8 mouse cellular contexts compared by ENCODE assay signal in the genomic region with DNA sequence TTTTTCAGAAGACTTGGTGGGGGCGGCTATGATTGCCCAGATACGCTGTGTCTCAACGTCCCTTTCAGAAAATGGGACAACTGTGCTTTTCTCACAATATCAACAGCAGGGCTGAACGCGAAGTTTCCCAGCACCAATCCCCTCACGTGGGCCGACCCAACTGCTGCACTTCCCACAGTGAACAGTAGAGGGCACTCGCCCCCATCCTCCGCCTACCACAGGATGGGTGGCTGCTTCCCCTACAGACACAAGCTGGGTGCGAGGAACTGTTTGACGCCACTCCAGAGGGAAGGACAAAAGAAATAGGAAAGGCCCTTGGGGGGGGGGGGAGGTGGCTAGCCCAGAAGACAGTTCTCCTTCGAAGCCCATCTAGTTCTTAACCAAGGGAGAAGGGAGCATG. TPM values are rescaled to one million over a fixed set of nuclear protein-coding genes. Genes with fewer than 3 reads are reported as not detected.
DNase-seq lines count a peak whose midpoint lies in the region; ATAC-seq and TF ChIP-seq lines count a peak whose summit lies in the region.

No protein-coding gene starts in this region.

- H3K36me3 ChIP-seq in forebrain, postnatal 0 days (ENCODE audit: insufficient read depth) = no peaks in the 10 kb centered on the region
- no peaks in the 10 kb centered on the region for H3K36me3 ChIP-seq in hindbrain, embryonic 14.5 days (replicated peaks; ENCODE audit: control insufficient read depth, insufficient read depth)
- no peaks in the 10 kb centered on the region for H3K36me3 ChIP-seq in midbrain, postnatal 0 days (ENCODE audit: insufficient read depth, low read length)

- WGBS in forebrain, postnatal 0 days = 4% methylated on average over 12 of the region's 12 CpGs
- 4% methylated on average over 12 of the region's 12 CpGs for WGBS in hindbrain, embryonic 14.5 days
- 3% methylated on average over 12 of the region's 12 CpGs for WGBS in midbrain, postnatal 0 days

- no peak overlapping the region for H3K4me2 ChIP-seq in forebrain, postnatal 0 days (ENCODE audit: low read depth)
- H3K4me2 ChIP-seq in hindbrain, embryonic 14.5 days (replicated peaks) = no peak overlapping the region
- no peak overlapping the region for H3K4me2 ChIP-seq in midbrain, postnatal 0 days (ENCODE audit: low read depth, low read length, poor library complexity, severe bottlenecking)

- DNase-seq in layer of hippocampus, adult 11-12 months (ENCODE audit: low spot score) = peak; percentile 86
- no peak for DNase-seq in layer of hippocampus, adult 9-10 months (ENCODE audit: low spot score)
- peak; percentile 78 to 84 for DNase-seq in cerebellum, adult 18-20 months
- peak; percentile 87 for DNase-seq in forebrain, postnatal 0 days
- peak; percentile 86 for DNase-seq in hindbrain, embryonic 14.5 days (ENCODE audit: low spot score)
- DNase-seq in left cerebral cortex, postnatal 10 days (ENCODE audit: extremely low spot score in 1 of 2, low spot score in 2 of 2) = peak; percentile 66 to 81
- peak; percentile 66 for DNase-seq in midbrain, postnatal 0 days (ENCODE audit: low spot score)
- peak; percentile 66 to 77 for DNase-seq in spleen, postnatal 36 days (ENCODE audit: low spot score in 2 of 2)

- no peaks in the 10 kb centered on the region for H3K4me1 ChIP-seq in forebrain, postnatal 0 days (ENCODE audit: insufficient read depth)
- H3K4me1 ChIP-seq in hindbrain, embryonic 14.5 days (replicated peaks; ENCODE audit: control insufficient read depth, insufficient read depth, low read length) = peaks cover 5% of the 10 kb centered on the region
- H3K4me1 ChIP-seq in midbrain, postnatal 0 days (ENCODE audit: insufficient read depth, low read length) = no peaks in the 10 kb centered on the region

- intact Hi-C loops in left cerebral cortex, postnatal 10 days (cut with DNase I) = no loop called here

- peak; percentile 97 for TF ChIP-seq CTCF in forebrain, postnatal 0 days (IDR thresholded peaks at IDR 0.05; ENCODE audit: low read depth)
- TF ChIP-seq CTCF in midbrain, postnatal 0 days (IDR thresholded peaks at IDR 0.05) = peak; percentile 93

- no peak overlapping the region for H3K4me3 ChIP-seq in forebrain, postnatal 0 days (ENCODE audit: low read depth, low read length)
- H3K4me3 ChIP-seq in hindbrain, embryonic 14.5 days (replicated peaks; ENCODE audit: low read length) = no peak overlapping the region
- H3K4me3 ChIP-seq in midbrain, postnatal 0 days (ENCODE audit: low read depth, low read length) = no peak overlapping the region

- peak; percentile 71 for ATAC-seq in forebrain, postnatal 0 days
- no peak for ATAC-seq in hindbrain, embryonic 14.5 days (ENCODE audit: low FRiP score)
- 0 out of 2 replicates have a peak, but pooled peaks have one; percentile 45 for ATAC-seq in midbrain, postnatal 0 days (ENCODE audit: low FRiP score)

- peaks cover 31% of the 10 kb centered on the region for H3K27me3 ChIP-seq in forebrain, postnatal 0 days (ENCODE audit: insufficient read depth, low read length)
- peaks cover 48% of the 10 kb centered on the region for H3K27me3 ChIP-seq in hindbrain, embryonic 14.5 days (ENCODE audit: control insufficient read depth, insufficient read depth, low read length)
- peaks cover 37% of the 10 kb centered on the region for H3K27me3 ChIP-seq in midbrain, postnatal 0 days (ENCODE audit: insufficient read depth, low read length)

- no peak overlapping the region for H3K9ac ChIP-seq in forebrain, postnatal 0 days
- H3K9ac ChIP-seq in hindbrain, embryonic 14.5 days = no peak overlapping the region
- H3K9ac ChIP-seq in midbrain, postnatal 0 days (replicated peaks; ENCODE audit: low read length, poor library complexity, severe bottlenecking) = no peak overlapping the region

- H3K27ac ChIP-seq in forebrain, postnatal 0 days (ENCODE audit: low read depth, low read length) = no peak overlapping the region
- no peak overlapping the region for H3K27ac ChIP-seq in hindbrain, embryonic 14.5 days
- H3K27ac ChIP-seq in midbrain, postnatal 0 days (ENCODE audit: low read depth, low read length) = no peak overlapping the region

- H3K9me3 ChIP-seq in forebrain, postnatal 0 days (ENCODE audit: low read length) = no peaks in the 10 kb centered on the region
- H3K9me3 ChIP-seq in hindbrain, embryonic 14.5 days (ENCODE audit: control insufficient read depth, low read length) = no peaks in the 10 kb centered on the region
- no peaks in the 10 kb centered on the region for H3K9me3 ChIP-seq in midbrain, postnatal 0 days (ENCODE audit: low read length)

RNA-seq across cellular contexts. Expression of gene Epop, which starts 2.4 kb away (rescaled TPM):
- total RNA-seq in forebrain, postnatal 0 days (2014; rRNA removed) = 5.0 and 6.8 TPM in 2 replicates
- polyA plus RNA-seq in forebrain, postnatal 0 days (2015; fragmentation: Nextera tagmentation; extraction: Ambion mirVana) = 3.6 and 4.1 TPM in 2 replicates
- 1.8 and 2.6 TPM in 2 replicates for polyA plus RNA-seq in hindbrain, embryonic 14.5 days (2014; fragmentation: Nextera tagmentation; extraction: Ambion mirVana)
- total RNA-seq in left cerebral cortex, postnatal 10 days (2021) = 10 to 100 TPM; 15.0 to 18.4 TPM
- 5.0 and 8.4 TPM in 2 replicates for total RNA-seq in midbrain, postnatal 0 days (2014; rRNA removed)
- 1.5 and 1.6 TPM in 2 replicates for polyA plus RNA-seq in midbrain, postnatal 0 days (2015; fragmentation: Nextera tagmentation; extraction: Ambion mirVana)

RNA-seq across cellular contexts. Expression of gene Mllt6, which starts 31.3 kb away (rescaled TPM):
- total RNA-seq in forebrain, postnatal 0 days (2014; rRNA removed) = 42.2 and 48.1 TPM in 2 replicates
- polyA plus RNA-seq in forebrain, postnatal 0 days (2015; fragmentation: Nextera tagmentation; extraction: Ambion mirVana) = 1.7 TPM in 2 replicates
- polyA plus RNA-seq in hindbrain, embryonic 14.5 days (2014; fragmentation: Nextera tagmentation; extraction: Ambion mirVana) = 5.0 TPM in 2 replicates
- total RNA-seq in left cerebral cortex, postnatal 10 days (2021) = 10 to 100 TPM; 66.9 to 71.6 TPM
- total RNA-seq in midbrain, postnatal 0 days (2014; rRNA removed) = 43.9 and 52.8 TPM in 2 replicates
- polyA plus RNA-seq in midbrain, postnatal 0 days (2015; fragmentation: Nextera tagmentation; extraction: Ambion mirVana) = 1.5 and 1.7 TPM in 2 replicates

RNA-seq across cellular contexts. Expression of gene Cisd3, which starts 53.7 kb away (rescaled TPM):
- 14.4 and 15.5 TPM in 2 replicates for total RNA-seq in forebrain, postnatal 0 days (2014; rRNA removed)
- 27.2 and 27.8 TPM in 2 replicates for polyA plus RNA-seq in forebrain, postnatal 0 days (2015; fragmentation: Nextera tagmentation; extraction: Ambion mirVana)
- polyA plus RNA-seq in hindbrain, embryonic 14.5 days (2014; fragmentation: Nextera tagmentation; extraction: Ambion mirVana) = 27.7 and 34.7 TPM in 2 replicates
- total RNA-seq in left cerebral cortex, postnatal 10 days (2021) = 10 to 100 TPM; 34.6 to 37.8 TPM
- total RNA-seq in midbrain, postnatal 0 days (2014; rRNA removed) = 13.3 and 27.0 TPM in 2 replicates
- 41.5 and 45.1 TPM in 2 replicates for polyA plus RNA-seq in midbrain, postnatal 0 days (2015; fragmentation: Nextera tagmentation; extraction: Ambion mirVana)

RNA-seq across cellular contexts. Expression of gene Srcin1, which starts 56.0 kb away (rescaled TPM):
- total RNA-seq in forebrain, postnatal 0 days (2014; rRNA removed) = 50.1 and 70.7 TPM in 2 replicates
- polyA plus RNA-seq in forebrain, postnatal 0 days (2015; fragmentation: Nextera tagmentation; extraction: Ambion mirVana) = 8.9 and 12.0 TPM in 2 replicates
- polyA plus RNA-seq in hindbrain, embryonic 14.5 days (2014; fragmentation: Nextera tagmentation; extraction: Ambion mirVana) = 9.1 and 11.8 TPM in 2 replicates
- total RNA-seq in left cerebral cortex, postnatal 10 days (2021) = 100 to 1,000 TPM; 281 to 294 TPM
- total RNA-seq in midbrain, postnatal 0 days (2014; rRNA removed) = 95.0 and 100 TPM in 2 replicates
- 13.1 and 14.0 TPM in 2 replicates for polyA plus RNA-seq in midbrain, postnatal 0 days (2015; fragmentation: Nextera tagmentation; extraction: Ambion mirVana)
